Mouse (Mus musculus) small intestine, adult 2 months (tissue): Measurements from ENCODE around the gene Hddc2.

Experiments used
- CTCF ChIP-seq: fragments of 200-500 bp; IDR thresholded peaks from 2 replicates; pipeline ENCODE4 v1.5.1; 2012; ENCODE audit warnings: low read depth, mild to moderate bottlenecking, control low read depth, inconsistent platforms, low read length, moderate library complexity, mixed read lengths; ENCODE audit not compliant: insufficient replicate concordance, insufficient read length; ENCODE audit errors: extremely low read depth
- POLR2A ChIP-seq: fragments of 200-500 bp; IDR thresholded peaks from 2 replicates; pipeline ENCODE4 v1.6.1; 2012; ENCODE audit warnings: low read depth, mild to moderate bottlenecking, control low read depth, inconsistent platforms, low read length, moderate library complexity

DNA sequence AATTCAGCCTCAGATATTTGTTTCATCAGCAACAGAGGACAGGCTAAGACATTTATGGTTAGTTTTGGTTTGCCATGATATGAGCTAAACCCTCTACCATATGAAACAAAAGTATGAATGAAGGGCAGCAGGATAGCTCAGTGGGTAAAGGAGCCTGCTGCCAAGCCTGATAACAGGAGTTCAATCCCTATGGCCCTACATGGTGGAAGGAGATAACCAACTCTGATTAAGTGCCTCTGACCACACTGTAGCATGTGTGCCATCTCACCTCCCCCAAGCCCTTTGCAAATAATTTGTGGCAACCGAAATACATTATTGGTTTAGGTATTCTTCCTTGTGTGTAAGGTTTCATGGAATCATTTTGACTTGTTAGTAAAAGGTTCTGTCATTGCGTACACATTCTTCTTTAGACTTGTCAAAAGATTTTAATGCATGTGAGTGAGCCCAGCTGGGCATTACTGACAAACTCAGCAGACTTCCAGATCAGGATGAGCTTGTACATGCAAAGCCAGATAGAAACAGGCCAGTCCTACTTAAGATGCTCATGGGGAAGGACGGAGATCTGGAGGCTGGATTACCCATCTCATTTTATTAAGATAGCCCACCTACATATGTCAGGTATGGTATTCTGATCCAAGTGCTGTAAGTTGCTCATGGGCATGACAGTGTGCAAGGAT, 17.2 kb downstream of the Hddc2 start:
- TF ChIP-seq POLR2A (no peak), CTCF (no peak)
